Mouse (Mus musculus): ENCODE measurements around the gene Zranb2. TPM values are rescaled to one million over a fixed set of nuclear protein-coding genes. Genes with fewer than 3 reads are reported as not detected.
A peak's percentile ranks its signal among the peaks of the same experiment; 100 is the strongest.

Gene Zranb2
- polyA plus RNA-seq, 1 experiment, result 16.0 TPM

DNA sequence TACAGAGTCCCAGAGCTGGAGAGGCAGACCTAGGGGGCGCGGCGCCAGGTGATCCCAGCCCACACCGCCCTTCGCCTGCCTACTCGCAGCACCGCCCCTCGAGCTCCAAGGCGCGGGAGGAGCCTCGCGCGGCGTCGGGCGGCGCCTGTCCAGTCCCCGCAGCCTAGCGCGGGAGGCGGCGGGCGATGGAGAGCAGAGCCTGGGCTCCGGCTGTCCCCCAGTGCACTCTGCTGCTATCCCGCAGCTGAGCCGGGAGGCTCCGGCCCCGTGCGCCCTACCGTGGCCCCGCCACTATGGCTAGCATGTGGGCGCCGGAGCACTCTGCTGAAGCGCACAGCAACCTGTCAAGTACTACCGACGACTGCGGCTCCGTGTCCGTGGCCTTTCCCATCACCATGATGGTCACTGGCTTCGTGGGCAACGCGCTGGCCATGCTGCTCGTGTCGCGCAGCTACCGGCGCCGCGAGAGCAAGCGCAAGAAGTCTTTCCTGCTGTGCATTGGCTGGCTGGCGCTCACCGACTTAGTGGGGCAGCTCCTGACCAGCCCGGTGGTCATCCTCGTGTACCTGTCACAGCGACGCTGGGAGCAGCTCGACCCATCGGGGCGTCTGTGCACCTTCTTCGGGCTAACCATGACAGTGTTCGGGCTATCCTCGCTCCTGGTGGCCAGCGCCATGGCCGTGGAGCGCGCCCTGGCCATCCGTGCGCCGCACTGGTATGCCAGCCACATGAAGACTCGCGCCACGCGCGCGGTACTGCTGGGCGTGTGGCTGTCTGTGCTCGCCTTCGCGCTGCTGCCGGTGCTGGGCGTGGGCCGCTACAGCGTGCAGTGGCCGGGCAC, 33.0 kb downstream of the Zranb2 start, which contains the start of gene Ptger3:
TSS of gene Ptger3 (plus strand) at position 168 of the 841 bp plus-strand sequence.
- H3K4me1 ChIP-seq (ENCODE audit: control insufficient read depth, insufficient read depth, low read length), result peaks cover 12% of the 10 kb centered on the region
- H3K27ac ChIP-seq (ENCODE audit: control insufficient read depth, insufficient read depth, low read depth, low read length), result no peak within 1 kb of the TSS
- no peaks in the 10 kb centered on the region for H3K36me3 ChIP-seq (ENCODE audit: control insufficient read depth, insufficient read depth, low read length)
- H3K27me3 ChIP-seq (ENCODE audit: control insufficient read depth, insufficient read depth, low read length), result no peaks in the 10 kb centered on the region
- H3K4me3 ChIP-seq (ENCODE audit: control insufficient read depth, low read depth, low read length), result peak within 1 kb of the TSS; percentile 32
- TF ChIP-seq POLR2A (IDR thresholded peaks at IDR 0.05; ENCODE audit: control insufficient read depth, low read depth, low read length) (no peak), CTCF (IDR thresholded peaks at IDR 0.05; ENCODE audit: control insufficient read depth, insufficient read depth, insufficient replicate concordance, low read depth, low read length) (no peak)

DNA sequence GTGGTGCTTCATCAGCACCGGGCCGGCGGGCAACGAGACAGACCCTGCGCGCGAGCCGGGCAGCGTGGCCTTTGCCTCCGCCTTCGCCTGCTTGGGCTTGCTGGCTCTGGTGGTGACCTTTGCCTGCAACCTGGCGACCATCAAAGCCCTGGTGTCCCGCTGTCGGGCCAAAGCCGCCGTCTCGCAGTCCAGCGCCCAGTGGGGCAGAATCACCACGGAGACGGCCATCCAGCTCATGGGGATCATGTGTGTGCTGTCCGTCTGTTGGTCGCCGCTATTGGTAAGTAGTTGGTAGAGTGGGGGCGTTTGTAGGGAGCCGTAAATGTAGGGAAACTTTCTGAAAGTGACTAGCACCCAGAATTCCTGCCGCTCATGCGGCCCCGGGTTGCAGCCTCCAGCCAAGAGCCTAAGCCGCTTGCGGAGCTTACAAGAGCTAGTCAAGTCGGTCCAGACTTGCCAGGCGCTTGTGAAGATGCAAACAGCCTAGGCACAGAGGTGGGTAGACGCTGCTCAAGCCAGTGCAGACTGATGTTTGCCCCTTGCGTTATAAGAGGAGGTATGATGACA, 33.7 kb downstream of the Zranb2 start:
- H3K36me3 ChIP-seq (ENCODE audit: control insufficient read depth, insufficient read depth, low read length), result no peaks in the 10 kb centered on the region
- H3K4me1 ChIP-seq (ENCODE audit: control insufficient read depth, insufficient read depth, low read length), result peaks cover 12% of the 10 kb centered on the region
- H3K27me3 ChIP-seq (ENCODE audit: control insufficient read depth, insufficient read depth, low read length), result no peaks in the 10 kb centered on the region
- H3K27ac ChIP-seq (ENCODE audit: control insufficient read depth, insufficient read depth, low read depth, low read length), result no peak overlapping the region
- peak overlapping the region; percentile 32 for H3K4me3 ChIP-seq (ENCODE audit: control insufficient read depth, low read depth, low read length)
- TF ChIP-seq POLR2A (IDR thresholded peaks at IDR 0.05; ENCODE audit: control insufficient read depth, low read depth, low read length), result no peak
- TF ChIP-seq CTCF (IDR thresholded peaks at IDR 0.05; ENCODE audit: control insufficient read depth, insufficient read depth, insufficient replicate concordance, low read depth, low read length), result no peak

GRCm38 (mm10) chr3:157572011-157572410, 38.1 kb downstream of the Zranb2 start:
- Histone ChIP-seq H3K4me3 (ENCODE audit: control insufficient read depth, low read depth, low read length) (no peak overlapping the region), H3K27me3 (ENCODE audit: control insufficient read depth, insufficient read depth, low read length) (no peaks in the 10 kb centered on the region), H3K4me1 (ENCODE audit: control insufficient read depth, insufficient read depth, low read length) (peaks cover 6% of the 10 kb centered on the region), H3K27ac (ENCODE audit: control insufficient read depth, insufficient read depth, low read depth, low read length) (no peak overlapping the region), H3K36me3 (ENCODE audit: control insufficient read depth, insufficient read depth, low read length) (no peaks in the 10 kb centered on the region)
- TF ChIP-seq POLR2A (IDR thresholded peaks at IDR 0.05; ENCODE audit: control insufficient read depth, low read depth, low read length) (no peak), CTCF (IDR thresholded peaks at IDR 0.05; ENCODE audit: control insufficient read depth, insufficient read depth, insufficient replicate concordance, low read depth, low read length) (no peak)

DNA sequence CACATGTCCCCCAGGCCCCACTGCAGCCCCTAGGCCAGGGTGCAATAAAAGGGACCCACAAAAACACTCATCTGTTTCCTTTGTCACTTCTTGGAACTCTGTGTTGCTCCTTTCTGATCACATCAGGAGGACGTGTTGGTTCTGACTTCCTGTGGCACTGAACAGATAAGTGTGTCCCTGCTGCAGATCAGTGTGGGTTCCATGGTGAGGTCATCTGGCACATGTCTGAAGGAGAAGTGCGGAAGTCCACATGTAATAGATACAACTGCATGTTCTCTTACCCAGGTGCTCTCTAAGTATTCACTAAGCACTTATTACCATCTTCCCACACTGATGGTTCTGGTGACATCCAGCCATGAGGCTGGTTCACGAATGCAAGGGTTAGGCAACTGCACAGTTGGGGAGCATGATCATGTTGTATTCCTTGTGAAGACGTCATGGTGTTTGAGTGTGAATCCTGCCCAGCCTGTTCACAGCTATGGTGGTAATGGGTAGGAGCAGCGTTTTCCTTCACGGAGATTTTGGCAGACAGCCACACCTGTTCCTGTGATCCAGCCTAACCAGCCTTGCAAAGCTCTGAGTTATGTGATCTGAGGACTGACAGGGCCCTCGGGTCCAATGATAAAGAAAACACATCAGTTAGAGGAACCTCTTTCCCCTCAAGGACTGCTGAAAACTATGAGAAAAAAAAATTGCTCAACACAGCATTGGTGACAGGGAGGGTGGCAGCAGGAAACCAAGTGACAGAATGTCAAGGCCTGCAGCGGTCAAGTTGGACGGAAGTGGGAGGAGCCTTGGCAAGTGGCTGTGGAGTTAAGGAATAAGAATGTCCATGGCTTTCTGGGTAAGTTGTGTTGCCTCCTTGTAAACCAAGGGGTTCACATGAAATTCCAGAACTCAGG, 41.7 kb downstream of the Zranb2 start:
- TF ChIP-seq CTCF (IDR thresholded peaks at IDR 0.05; ENCODE audit: control insufficient read depth, insufficient read depth, insufficient replicate concordance, low read depth, low read length), result no peak
- TF ChIP-seq POLR2A (IDR thresholded peaks at IDR 0.05; ENCODE audit: control insufficient read depth, low read depth, low read length), result no peak

GRCm38 (mm10) chr3:157576343-157576722, 42.4 kb downstream of the Zranb2 start:
- Histone ChIP-seq H3K4me1 (ENCODE audit: control insufficient read depth, insufficient read depth, low read length) (no peaks in the 10 kb centered on the region), H3K4me3 (ENCODE audit: control insufficient read depth, low read depth, low read length) (no peak overlapping the region), H3K36me3 (ENCODE audit: control insufficient read depth, insufficient read depth, low read length) (no peaks in the 10 kb centered on the region), H3K27ac (ENCODE audit: control insufficient read depth, insufficient read depth, low read depth, low read length) (no peak overlapping the region), H3K27me3 (ENCODE audit: control insufficient read depth, insufficient read depth, low read length) (no peaks in the 10 kb centered on the region)
- TF ChIP-seq POLR2A (IDR thresholded peaks at IDR 0.05; ENCODE audit: control insufficient read depth, low read depth, low read length), result no peak
- no peak for TF ChIP-seq CTCF (IDR thresholded peaks at IDR 0.05; ENCODE audit: control insufficient read depth, insufficient read depth, insufficient replicate concordance, low read depth, low read length)

More for the DNA sequence above, 41.7 kb downstream of the Zranb2 start:
- Histone ChIP-seq H3K36me3 (ENCODE audit: control insufficient read depth, insufficient read depth, low read length) (no peaks in the 10 kb centered on the region), H3K27me3 (ENCODE audit: control insufficient read depth, insufficient read depth, low read length) (no peaks in the 10 kb centered on the region), H3K4me3 (ENCODE audit: control insufficient read depth, low read depth, low read length) (no peak overlapping the region), H3K27ac (ENCODE audit: control insufficient read depth, insufficient read depth, low read depth, low read length) (no peak overlapping the region), H3K4me1 (ENCODE audit: control insufficient read depth, insufficient read depth, low read length) (no peaks in the 10 kb centered on the region)

DNA sequence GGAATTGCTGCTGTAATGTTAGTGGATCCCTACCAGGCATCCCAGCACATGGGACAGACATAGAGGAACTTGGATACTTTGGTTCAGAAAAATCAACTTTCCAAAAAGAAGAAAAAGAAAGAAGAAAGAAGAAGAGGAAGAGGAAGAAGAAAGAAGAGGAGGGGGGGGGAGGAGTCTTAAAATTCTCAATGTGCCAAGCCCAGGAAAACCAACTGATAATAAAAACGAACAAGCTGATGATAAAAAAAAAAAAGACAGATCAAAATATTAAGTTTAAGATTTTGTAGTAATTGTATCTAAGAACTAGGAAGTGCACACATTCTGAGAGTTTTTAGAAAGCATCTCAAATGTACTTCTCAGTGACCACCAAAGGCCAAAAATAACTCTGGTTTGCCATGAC, 42.9 kb downstream of the Zranb2 start:
- no peak overlapping the region for H3K4me3 ChIP-seq (ENCODE audit: control insufficient read depth, low read depth, low read length)
- no peaks in the 10 kb centered on the region for H3K36me3 ChIP-seq (ENCODE audit: control insufficient read depth, insufficient read depth, low read length)
- TF ChIP-seq POLR2A (IDR thresholded peaks at IDR 0.05; ENCODE audit: control insufficient read depth, low read depth, low read length) (no peak), CTCF (IDR thresholded peaks at IDR 0.05; ENCODE audit: control insufficient read depth, insufficient read depth, insufficient replicate concordance, low read depth, low read length) (no peak)
- no peaks in the 10 kb centered on the region for H3K27me3 ChIP-seq (ENCODE audit: control insufficient read depth, insufficient read depth, low read length)
- H3K4me1 ChIP-seq (ENCODE audit: control insufficient read depth, insufficient read depth, low read length), result no peaks in the 10 kb centered on the region
- no peak overlapping the region for H3K27ac ChIP-seq (ENCODE audit: control insufficient read depth, insufficient read depth, low read depth, low read length)
